Mouse (Mus musculus): ENCODE measurements at regions not wholly inside any gene's neighbourhood (a gene's known extent, or its start where the extent isn't known, plus 50 kb on each side); places are given as distances from the start of the nearest gene placed in this dataset.

DNA sequence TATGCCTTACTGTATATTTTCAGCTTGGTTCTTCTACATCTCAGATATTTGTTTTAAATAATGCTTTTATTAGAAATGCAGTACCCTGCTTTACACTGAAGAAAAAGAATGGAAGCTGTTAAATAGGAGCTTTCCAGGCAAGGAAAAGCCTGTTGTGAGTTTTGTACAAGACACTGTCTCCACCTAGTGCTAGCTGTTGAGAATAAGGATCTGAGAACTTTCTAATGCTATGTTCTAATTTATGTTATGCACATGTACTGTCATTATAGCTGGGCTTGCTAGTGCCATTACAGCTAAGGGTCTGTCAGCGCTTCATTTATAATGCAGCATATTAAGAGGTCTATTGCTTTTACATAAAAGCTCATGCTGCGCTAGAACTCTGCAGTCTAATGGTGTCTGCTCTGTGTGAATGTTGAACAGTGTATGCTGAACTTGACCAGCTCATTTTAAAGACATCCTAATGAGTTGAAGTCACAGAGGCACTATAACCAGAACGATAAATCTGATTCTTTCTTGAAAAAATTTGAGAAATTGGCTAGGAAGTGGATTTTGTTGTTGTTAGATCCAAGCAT lies 315.4 kb upstream of the Dnajc24 start:
- no peak for DNase-seq (ENCODE audit: low read depth)

DNA sequence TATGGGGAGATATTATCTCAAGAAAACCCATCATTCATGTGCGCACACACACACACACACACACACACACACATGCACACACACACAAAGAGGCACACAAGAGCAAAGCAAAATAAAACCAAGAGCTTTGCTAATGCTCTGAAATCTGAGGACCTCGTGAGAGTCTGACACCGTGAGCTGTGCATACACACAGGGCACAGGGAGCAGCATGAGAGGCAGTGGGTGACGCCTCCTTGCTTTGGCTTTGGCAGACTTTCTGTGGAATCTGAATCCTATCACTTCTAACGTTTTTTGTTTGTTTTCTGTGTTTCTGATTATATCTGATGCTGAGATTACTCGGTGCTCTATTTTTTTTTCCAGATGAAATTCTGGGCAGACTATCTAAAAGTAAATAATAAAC lies 343.4 kb upstream of the Dnajc24 start:
- DNase-seq (ENCODE audit: low read depth): no peak

DNA sequence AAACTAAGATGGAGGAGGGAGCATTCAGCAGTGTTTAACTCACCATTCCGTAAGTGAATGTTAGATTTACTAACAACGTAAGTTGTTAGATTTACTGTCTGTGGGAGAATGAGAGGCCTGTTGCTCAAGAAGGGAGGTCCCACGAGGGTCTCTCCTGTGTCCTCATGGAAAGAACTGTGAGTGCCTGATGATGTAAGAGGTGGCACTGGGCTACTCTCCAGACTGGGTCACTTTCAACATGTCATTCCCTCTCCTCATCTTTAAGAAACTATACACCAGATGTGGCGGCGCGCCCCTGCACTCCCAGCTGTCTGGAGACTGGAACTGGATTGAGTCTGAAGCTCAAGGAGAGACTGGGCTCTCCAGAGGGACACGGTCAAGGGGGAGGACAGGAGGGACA lies 343.9 kb upstream of the Dnajc24 start:
- DNase-seq (ENCODE audit: low read depth): no peak

DNA sequence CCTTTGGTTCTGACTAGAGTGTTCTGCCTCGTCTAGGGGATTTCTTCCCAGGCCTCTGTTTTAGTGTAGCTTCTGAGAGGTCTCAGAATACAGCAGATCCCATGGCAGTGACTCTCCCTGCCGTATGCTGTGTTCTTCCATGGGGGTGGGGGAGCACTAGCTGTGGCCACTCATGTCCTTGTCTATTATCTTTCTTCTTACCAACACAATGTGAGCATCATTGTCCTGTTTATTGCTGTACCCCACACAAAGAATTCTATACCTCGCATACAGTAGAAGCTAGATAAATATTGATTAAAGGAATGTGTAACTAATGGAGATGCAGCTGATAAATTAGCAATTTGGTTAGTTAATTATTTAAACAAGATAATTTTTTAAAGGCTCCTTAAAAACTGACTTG lies 337.5 kb upstream of the Mpped2 start:
- no peak for DNase-seq (ENCODE audit: low read depth)

DNA sequence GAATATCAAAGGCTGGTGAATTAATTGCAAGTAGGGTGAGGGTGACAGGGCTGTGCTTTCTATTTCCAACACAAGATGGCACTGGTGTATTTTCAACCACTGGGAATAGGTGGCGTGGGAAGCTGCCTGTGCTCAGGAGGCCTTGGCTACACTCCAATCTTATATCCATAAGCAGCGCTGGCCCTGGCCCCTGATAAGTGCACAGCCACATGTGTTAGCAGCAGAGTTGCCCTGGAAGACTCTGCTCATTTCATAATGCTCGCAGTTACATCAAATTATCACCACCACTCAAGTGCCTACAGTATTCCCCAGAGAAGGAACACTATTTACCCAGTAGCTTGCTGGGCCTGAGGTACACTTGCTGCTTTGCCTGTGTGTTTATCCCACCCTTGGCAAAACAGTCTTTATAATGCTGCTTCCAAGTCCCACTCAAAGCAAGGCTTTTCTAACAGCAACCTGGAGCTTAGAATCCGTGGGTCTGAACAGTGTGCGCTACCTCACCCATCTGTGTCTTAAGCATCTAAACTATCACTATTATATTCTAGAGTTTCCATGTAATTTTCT lies 337.0 kb upstream of the Mpped2 start:
- DNase-seq (ENCODE audit: low read depth): peak; percentile 55

DNA sequence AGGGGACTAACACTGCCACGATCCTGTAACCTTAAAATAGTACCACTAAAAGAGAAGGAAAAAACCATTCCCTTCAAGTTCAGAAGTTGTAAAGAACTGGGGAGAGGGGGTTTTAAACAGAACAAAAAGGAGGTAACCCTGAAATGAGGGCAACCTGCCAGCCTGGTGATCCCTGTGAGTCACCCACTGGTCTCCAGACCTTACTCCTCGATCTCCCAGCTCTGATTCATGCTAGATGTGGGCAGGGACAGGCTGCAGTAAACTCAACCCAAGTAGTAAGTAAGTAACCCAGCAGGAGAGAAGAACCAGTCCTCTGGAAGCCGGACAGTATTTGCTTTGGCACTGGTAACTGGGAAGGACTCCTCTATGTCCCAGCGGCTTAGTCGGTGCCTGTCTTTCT lies 324.4 kb upstream of the Mpped2 start:
- DNase-seq (ENCODE audit: low read depth): no peak

DNA sequence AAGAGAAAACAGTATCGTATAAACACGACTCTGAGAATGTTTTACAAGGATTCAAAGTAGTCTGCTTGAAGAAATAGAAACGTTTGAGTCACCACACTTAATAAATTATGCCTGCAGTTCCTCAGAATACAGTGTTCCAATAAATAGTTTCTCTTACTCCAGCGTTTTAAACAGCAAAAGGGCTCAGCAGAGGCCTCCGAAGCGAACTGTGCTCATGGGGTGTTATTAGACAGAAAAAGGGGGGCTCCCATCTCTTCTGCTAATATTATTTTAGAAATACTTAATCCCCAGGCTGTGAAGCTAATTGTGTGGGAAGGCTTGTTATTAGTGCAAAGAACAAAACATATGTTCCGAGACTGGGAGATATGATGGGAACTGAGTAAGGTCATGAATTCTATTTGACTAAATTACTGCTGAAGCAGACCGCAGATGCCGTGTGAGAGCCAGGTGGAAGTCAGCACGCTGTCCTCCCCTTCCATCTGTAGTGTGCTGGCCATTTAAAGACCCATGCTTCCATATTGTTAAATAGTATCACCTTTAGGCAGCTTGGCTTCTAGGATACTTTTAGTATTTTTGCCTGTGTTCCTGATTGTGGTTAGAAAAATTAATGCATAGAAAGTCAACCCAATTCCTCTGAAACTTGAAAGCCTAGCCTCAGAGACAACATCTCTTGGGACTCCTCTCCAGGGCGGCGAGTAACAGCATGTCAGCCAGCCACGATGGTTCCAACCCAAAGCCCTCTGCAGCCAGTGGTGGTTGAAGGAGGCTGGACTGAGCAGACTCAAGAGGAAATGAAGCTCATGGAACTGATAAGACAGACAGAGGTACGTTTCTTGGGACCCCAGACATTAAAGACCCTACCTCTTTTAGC lies 309.4 kb upstream of the Mpped2 start:
- DNase-seq (ENCODE audit: low read depth): no peak

DNA sequence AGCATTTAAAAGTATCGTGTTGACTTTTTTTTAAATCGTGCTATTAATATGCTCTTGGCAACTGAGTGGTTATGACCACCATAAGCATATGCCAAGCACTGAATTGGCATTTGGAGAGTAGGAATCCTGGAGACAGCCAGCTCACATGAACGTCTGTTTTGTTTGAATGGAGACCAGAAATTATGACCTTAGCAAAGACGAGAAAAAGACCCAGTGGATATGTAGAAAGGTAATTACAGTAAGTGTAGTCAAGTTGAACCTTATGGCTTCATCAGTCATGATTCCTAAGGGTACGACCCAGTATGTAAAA lies 308.8 kb upstream of the Mpped2 start:
- no peak for DNase-seq (ENCODE audit: low read depth)

DNA sequence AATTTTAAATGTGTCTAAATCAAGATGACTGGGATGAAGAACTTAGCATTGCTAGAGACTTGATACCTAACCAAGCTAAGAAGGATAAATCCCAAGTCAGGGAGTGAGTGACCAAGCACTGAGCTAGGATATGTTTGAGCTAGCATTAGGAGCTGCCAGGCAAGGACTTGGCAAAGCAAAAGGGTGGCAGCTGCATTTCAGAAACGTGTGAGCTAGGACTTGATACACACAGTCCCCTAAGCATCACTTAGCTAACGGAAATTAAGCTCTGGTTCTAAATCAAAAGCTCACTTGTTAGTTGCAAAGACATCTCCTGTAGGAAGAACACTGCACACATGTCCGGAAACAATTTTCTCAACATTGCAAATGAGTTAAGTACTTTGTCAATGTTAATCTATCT lies 308.2 kb upstream of the Mpped2 start:
- DNase-seq (ENCODE audit: low read depth): no peak

DNA sequence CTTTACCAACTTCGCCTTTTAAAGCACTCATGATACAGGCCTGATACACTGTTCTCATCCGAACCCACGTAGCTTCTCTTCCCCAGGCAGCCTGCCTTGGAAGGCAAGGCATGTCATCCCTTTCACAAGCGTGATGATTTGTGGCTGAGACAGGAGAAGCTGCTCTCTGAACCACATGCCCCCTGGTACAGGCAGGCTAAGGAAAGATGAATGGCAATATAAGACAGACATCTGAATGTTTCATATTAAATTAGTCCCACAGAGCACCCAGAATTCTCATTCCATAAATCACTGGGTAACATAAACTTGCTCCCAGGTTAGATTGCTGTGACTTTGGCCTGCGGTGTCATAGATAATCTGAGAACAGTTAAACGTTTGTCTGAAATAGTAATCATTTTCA lies 280.9 kb upstream of the Mpped2 start:
- no peak for DNase-seq (ENCODE audit: low read depth)

DNA sequence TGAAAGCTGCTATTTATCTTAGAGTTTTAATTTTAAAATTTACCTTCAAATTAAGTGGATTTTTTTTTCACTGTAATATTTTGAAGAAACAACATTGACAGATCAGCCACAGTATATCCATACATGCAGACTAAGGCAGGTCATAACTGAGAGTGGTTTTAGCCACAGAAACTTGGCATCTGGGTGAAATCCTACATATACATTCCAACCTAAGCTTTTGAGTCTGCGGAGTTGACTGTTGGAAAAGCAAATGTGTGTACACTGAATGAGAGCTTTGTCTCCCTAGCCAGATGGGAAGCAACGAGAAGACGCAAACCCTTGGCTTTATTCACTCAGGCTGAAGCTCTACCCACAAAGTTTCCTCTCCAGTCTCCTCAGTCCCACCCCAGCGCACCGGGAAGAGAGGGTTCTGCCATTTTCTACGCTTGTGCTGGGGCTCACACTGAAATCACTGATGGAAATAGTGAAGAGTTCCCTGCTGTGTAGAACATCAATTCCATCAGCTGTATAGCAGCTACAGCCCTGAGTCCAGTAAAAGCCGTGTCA lies 277.5 kb upstream of the Mpped2 start:
- no peak for DNase-seq (ENCODE audit: low read depth)

DNA sequence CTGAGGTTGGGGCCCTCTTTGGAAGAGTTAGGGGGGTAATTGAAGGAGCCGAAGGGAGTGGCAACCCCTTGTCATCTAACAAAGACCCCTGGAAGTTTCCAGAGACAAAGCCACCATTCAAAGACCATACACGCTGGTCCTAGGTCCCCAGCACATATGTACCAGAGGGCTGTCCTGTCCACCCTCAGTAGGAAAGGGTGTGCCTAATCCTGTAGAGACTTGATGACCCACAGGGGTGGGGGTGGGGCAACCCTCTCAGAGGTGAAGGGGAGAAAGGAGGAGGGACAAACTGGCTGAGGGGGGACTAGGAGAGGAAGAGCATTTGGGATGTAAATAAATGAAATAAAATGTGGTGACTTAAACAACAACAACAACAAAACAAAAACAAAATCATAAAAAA lies 274.9 kb upstream of the Mpped2 start:
- DNase-seq (ENCODE audit: low read depth): no peak

DNA sequence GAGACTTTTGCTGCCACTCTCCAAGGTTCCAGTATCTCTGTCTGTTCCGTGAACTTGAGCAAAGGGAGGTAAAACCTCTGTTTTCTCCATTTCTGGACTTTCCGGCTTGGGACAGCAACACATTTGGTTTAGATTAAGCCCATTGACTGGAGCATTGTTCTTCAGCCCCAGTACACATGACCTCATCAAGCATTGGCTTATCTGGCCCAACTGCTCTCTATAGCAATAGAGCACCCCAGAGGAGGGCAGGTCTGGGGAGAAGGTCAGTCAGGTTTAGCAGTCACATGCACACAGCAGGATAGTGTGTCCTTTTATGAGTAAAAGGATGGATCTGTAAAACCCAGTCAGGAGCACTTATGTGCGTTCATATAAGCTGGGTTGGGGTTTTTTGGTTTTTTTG lies 268.1 kb upstream of the Mpped2 start:
- no peak for DNase-seq (ENCODE audit: low read depth)

DNA sequence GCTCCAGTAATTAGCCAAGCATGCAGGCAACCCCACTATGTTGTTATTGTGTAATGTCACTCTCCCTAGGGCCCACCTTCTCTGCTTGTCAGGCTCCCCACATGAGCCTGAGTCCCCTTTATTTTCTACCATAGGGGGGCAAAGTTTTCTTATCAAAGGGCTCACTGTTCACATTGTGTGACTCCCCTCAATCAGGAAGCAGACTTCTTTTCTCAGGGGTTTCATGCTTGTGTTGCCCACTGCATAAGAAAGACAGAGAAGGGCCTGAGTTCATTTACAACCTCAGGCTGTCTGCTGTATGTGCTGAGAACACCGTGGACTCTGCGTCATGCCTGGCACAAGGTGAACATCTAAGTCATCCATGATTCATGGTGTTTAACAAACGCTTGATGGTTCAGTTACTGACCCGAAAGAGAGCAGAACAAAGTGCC lies 267.6 kb upstream of the Mpped2 start:
- DNase-seq (ENCODE audit: low read depth): no peak

DNA sequence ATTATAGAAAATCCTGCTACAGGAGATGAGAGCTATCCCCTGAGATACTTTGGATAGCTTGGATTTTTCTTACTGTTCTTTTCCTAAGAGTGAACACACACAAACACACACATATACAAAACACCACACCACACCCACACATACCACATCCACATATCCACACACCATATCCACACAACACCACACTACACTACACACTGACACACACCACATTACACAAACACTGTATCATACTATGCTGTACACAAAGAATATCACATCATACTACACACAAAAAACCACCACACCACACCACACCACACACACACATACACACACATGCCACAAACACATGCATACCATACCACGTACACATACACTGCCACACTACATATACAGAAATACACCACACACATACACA lies 267.1 kb upstream of the Mpped2 start:
- no peak for DNase-seq (ENCODE audit: low read depth)

DNA sequence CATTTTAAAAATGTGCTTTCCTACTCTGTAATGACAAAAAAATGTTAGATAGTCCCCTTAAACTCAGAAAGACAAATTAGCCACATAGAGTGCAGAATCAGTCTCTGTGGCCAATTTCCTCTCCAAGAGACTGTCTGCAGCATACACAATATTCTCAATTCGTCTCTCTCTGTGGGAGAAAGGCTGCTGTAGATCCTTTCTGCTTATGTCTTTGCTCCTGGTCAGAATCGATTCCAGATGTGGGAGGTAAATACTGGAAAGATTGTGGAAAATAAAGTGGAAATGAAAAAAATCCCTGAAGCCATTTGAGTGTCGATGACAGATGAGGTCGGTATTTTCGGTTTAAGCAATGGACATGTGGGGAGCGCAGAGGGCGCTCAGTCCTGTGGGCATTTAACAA lies 265.8 kb upstream of the Mpped2 start:
- DNase-seq (ENCODE audit: low read depth): no peak

DNA sequence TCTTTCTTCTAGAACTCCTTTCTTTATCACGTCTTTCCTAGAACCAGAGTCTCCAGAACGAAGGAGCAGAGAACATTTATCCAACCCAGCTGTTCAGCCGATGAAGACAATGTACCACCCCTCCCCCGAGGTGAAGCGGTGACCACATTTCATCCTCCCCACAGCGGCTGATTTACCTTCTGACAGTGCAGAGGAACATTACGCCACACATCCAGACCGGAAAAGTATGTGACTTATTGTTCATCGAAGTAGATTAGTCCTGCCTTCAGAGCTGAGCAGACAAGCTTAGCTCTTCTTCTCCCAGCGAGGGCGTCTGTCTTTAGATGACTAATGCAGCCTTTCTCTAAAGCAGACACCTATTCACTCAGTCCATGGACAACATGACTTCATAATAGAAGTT lies 264.2 kb upstream of the Mpped2 start:
- DNase-seq (ENCODE audit: low read depth): peak; percentile 1

DNA sequence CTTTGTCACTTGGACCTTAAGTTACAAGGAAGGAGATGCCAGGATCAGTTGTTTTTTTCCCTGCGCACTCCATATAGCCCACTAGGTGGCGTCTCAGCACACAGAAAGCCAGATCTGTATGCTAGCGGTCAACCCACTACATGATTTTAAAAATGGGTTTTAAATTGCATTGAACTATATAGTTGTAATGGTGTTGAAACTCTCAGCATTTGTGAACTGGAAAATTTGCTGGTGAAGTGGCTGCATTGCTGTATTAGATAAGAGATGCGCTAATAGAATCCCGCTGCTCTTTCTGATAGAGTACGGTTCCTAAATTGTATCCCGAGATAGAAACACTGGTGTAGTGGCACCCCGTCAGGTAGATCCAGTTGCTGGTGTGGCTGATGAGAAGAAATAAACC lies 261.9 kb upstream of the Mpped2 start:
- peak; percentile 50 for DNase-seq (ENCODE audit: low read depth)

DNA sequence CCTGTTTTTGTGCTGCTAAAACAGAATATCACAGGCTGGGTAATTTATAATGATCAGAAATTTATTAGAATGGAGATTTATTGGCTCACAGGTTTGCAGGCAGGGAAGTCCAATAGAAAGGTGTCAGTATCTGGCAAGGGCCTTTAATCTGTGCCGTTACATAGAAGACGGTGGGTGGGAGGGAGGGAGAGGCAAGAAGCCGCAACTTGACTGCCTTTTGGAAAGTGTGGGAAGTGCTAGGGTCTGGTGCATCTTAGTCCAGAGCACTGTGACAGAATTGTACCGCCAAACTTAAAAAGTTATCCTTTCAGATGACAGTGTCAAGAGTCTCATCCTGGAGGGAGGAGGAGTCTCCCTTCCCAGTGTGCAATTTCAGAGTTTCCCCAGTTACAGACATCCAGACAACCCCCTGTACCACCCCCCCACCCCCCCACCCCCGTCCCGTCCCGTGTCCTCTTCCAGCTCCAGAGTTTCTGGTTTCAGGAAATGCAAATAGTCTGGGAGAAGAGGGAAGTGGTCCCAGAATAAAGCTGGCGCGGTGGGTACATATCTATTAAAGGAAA lies 261.4 kb upstream of the Mpped2 start:
- DNase-seq (ENCODE audit: low read depth): no peak

DNA sequence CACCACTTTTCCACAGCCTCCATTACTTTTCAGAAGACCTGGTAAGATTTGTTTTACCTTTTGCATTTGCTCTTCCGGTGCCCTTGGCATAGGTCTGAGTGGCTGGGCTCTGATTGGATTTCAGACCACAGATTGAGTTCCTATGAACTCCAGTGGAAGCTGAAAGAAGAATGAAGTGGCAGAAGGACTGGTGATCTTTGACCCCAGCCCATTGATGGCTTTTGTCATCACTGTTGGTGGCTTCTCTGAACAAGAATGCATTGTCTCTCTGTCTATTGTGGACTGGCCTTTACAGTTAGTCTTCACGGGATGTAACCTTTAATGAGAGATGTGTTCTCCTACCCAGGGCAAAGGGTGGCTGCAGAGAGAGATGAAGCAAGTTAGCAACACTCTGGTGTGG lies 256.9 kb upstream of the Mpped2 start:
- no peak for DNase-seq (ENCODE audit: low read depth)

DNA sequence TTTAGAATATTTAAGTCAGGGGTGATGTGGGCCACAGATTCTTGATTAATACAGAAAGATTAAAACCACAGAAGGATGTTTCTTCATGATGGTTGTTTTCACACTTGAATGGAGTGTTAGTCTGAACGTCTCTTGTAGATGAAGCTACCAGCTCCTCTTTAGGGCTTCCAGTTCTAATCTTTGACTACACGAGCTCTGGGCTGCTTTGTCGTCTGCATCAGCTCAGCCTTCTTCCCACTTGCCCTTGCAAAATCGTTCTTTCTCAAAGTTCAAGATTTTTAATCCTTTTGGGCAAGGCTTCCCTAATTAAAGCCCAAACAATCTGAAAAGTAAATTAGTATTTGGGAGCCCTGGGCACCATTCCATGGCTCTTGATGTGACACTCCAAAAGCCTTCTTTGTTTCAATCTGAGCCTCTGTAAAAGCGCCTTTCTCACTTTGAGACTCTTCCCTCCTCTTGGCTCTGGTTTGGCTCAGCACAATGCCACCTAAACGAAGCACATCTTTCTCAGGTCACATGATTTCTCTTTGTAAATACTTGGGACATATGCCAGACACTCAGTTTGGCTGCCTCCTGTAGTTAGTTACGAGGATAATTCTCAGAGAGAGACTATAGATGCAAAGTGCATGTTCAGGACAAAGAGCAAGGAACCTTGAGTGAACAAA lies 238.6 kb upstream of the Mpped2 start:
- DNase-seq (ENCODE audit: low read depth): no peak

DNA sequence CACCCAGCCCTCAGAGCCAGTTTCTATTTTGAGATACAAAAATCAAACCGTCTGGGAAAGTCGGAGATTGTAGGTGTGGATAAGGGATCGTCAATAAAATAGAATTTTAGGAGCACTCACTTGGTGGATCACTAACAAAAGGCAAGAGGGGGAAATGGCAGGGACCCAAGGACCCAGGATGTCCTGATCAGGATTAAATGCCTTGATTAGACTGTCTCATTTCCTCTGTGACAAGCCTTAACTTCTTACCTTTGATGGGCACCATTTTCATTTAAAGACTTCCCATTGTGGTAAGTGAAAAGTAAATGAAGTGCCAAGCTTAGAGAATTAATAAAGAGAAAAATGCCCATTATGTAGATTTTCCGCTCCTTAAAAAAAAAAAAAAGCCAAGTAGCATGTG lies 238.0 kb upstream of the Mpped2 start:
- no peak for DNase-seq (ENCODE audit: low read depth)

DNA sequence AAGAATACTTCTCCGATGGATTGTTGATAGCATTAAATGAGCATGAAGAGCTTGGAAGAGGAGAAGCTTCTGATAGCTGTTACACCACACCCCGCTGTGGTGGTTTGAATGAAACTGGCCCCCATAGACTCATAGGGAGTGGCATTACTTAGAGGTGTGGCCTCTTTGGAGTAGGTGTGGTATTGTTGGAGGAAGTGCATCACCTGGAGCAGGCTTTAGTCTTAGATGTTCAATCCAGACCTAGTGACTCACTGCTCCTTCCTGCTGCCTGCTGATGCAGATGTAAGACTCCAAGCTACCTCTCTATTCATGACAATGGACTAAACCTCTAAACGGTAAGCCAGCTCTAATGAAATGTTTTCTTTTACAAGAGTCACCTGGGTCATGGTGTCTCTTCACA lies 237.1 kb upstream of the Mpped2 start:
- DNase-seq (ENCODE audit: low read depth): no peak

All from 416B (cell line).